Mouse (Mus musculus) liver, adult 2 months (tissue): ENCODE data around the gene Ppp6r2.

Source experiments
- CTCF ChIP-seq: fragments of 200-500 bp; IDR thresholded peaks from 2 replicates; pipeline ENCODE4 v1.5.1; 2011; ENCODE audit warnings: low read depth, low read length, control low read depth
- POLR2A ChIP-seq: fragments of 200-500 bp; IDR thresholded peaks from 2 replicates; pipeline ENCODE4 v1.6.1; 2011; ENCODE audit warnings: low read length, control low read depth; ENCODE audit not compliant: insufficient read depth; ENCODE audit errors: extremely low read depth

GRCm38 (mm10) chr15:89255330-89255729, 44.0 kb downstream of the Ppp6r2 start:
- TF ChIP-seq CTCF (no peak), POLR2A (no peak)
